Mouse (Mus musculus): ENCODE data around the gene Myh1.

GRCm38 (mm10) chr11:67229166-67229565 lies 29.3 kb downstream of the Myh1 start:
- TF ChIP-seq POLR2A (IDR thresholded peaks at IDR 0.05; ENCODE audit: low read depth, low read length) = no peak
- no peak for TF ChIP-seq CTCF (IDR thresholded peaks at IDR 0.05; ENCODE audit: borderline replicate concordance, insufficient read depth, low read length)

Data from embryonic fibroblast, embryonic 13.5 days (primary cell).